Mouse (Mus musculus) CH12.LX (cell line): ENCODE results near the gene Amigo1. TPM values are rescaled to one million over a fixed set of nuclear protein-coding genes. Genes with fewer than 3 reads are reported as not detected.
A peak's percentile ranks its signal among the peaks of the same experiment; 100 is the strongest.

ENCODE experiments used
- DNase-seq: peaks from one replicate; pipeline ENCODE4 v3.0.0-alpha.2; 2013; ENCODE audit errors: extremely low read depth
- H3K27ac ChIP-seq: 2 replicates; pipeline ENCODE4 v1.5.1; 2012; ENCODE audit warnings: low read depth, mild to moderate bottlenecking, control low read depth, moderate library complexity; ENCODE audit not compliant: insufficient read depth
- H3K27me3 ChIP-seq: replicated peaks from 2 replicates; pipeline ENCODE3; 2012; ENCODE audit warnings: inconsistent platforms
- H3K36me3 ChIP-seq, 2 experiments: replicated peaks in 1 of 2; 2 replicates each; pipeline versions ENCODE3 to v1.6.1; 2012; ENCODE audit warnings: inconsistent platforms in 1 of 2, low read length in 1 of 2, mild to moderate bottlenecking in 1 of 2, mixed read lengths in 1 of 2, moderate library complexity in 1 of 2; ENCODE audit not compliant: control insufficient read depth in 1 of 2, insufficient read depth in 1 of 2
- H3K4me1 ChIP-seq, 2 experiments: 2 replicates each; pipeline ENCODE4 v1.6.1; 2012; ENCODE audit warnings: inconsistent platforms in 1 of 2, moderate library complexity in 1 of 2; ENCODE audit not compliant: insufficient read depth in 2 of 2, control insufficient read depth in 1 of 2
- H3K4me2 ChIP-seq: 2 replicates; pipeline ENCODE4 v1.6.1; 2012; ENCODE audit warnings: low read depth, mild to moderate bottlenecking, control low read depth; ENCODE audit not compliant: poor library complexity, insufficient read depth, severe bottlenecking
- H3K4me3 ChIP-seq, 3 experiments: fragments of 150-350 bp in 1 of 3; sonication (generic) in 1 of 3; replicated peaks in 1 of 3; 2 replicates each; pipeline versions ENCODE3 to v1.5.1; 2011 to 2012; ENCODE audit warnings: low read depth in 2 of 3, low read length in 2 of 3, mild to moderate bottlenecking in 2 of 3, moderate library complexity in 2 of 3, control low read depth in 1 of 3, improper control_type of control experiment in 1 of 3, inconsistent platforms in 1 of 3, mixed read lengths in 1 of 3; ENCODE audit not compliant: poor library complexity in 1 of 3
- H3K79me2 ChIP-seq: replicated peaks from 2 replicates; pipeline ENCODE4 v1.6.1; 2012; ENCODE audit warnings: mild to moderate bottlenecking, moderate library complexity; ENCODE audit not compliant: control insufficient read depth, poor library complexity, insufficient read depth, severe bottlenecking; ENCODE audit errors: extremely low read depth
- H3K9ac ChIP-seq: 2 replicates; pipeline ENCODE4 v1.6.1; 2012; ENCODE audit warnings: low read depth, mild to moderate bottlenecking, control low read depth, moderate library complexity; ENCODE audit not compliant: insufficient read depth
- H3K9me3 ChIP-seq: replicated peaks from 2 replicates; pipeline ENCODE3; 2012; ENCODE audit warnings: low read length, inconsistent platforms, mixed read lengths
- BHLHE40 ChIP-seq: IDR thresholded peaks from 2 replicates; pipeline ENCODE4 v1.6.1; 2011; ENCODE audit warnings: mild to moderate bottlenecking, low read depth, low read length, improper control_type of control experiment
- CHD2 ChIP-seq: IDR thresholded peaks from 2 replicates; pipeline ENCODE4 v1.6.1; 2011; ENCODE audit warnings: low read length, improper control_type of control experiment
- CTCF ChIP-seq, 2 experiments: IDR thresholded peaks in 1 of 2; conservative IDR thresholded peaks in 1 of 2; 2 replicates each; pipeline ENCODE4 v1.5.1; 2011 to 2012; ENCODE audit warnings: low read depth in 2 of 2, low read length in 2 of 2, improper control_type of control experiment in 1 of 2, inconsistent platforms in 1 of 2, mild to moderate bottlenecking in 1 of 2, moderate library complexity in 1 of 2
- ETS1 ChIP-seq: conservative IDR thresholded peaks from 2 replicates; pipeline ENCODE4 v1.6.1; 2012; ENCODE audit warnings: low read depth, mild to moderate bottlenecking, inconsistent platforms, low read length, improper control_type of control experiment, moderate library complexity
- HCFC1 ChIP-seq: IDR thresholded peaks from 2 replicates; pipeline ENCODE4 v1.6.1; 2012; ENCODE audit warnings: low read depth, mild to moderate bottlenecking, inconsistent platforms, low read length, improper control_type of control experiment
- JUN ChIP-seq: IDR thresholded peaks from 2 replicates; pipeline ENCODE4 v1.6.1; 2011; ENCODE audit warnings: low read depth, mild to moderate bottlenecking, low read length, improper control_type of control experiment, moderate library complexity; ENCODE audit not compliant: insufficient read depth
- KAT2A ChIP-seq: IDR thresholded peaks from 2 replicates; pipeline ENCODE4 v1.6.1; 2012; ENCODE audit warnings: low read length, improper control_type of control experiment, inconsistent platforms; ENCODE audit not compliant: insufficient replicate concordance
- MAX ChIP-seq: IDR thresholded peaks from 2 replicates; pipeline ENCODE4 v1.6.1; 2011; ENCODE audit warnings: low read length, improper control_type of control experiment
- MAZ ChIP-seq: IDR thresholded peaks from 2 replicates; pipeline ENCODE4 v1.6.1; 2012; ENCODE audit warnings: low read depth, mild to moderate bottlenecking, inconsistent platforms, low read length, improper control_type of control experiment, moderate library complexity
- MEF2A ChIP-seq: IDR thresholded peaks from 2 replicates; pipeline ENCODE4 v1.6.1; 2014; ENCODE audit warnings: low read depth, mild to moderate bottlenecking, inconsistent platforms, low read length, improper control_type of control experiment, borderline replicate concordance
- MXI1 ChIP-seq: IDR thresholded peaks from 2 replicates; pipeline ENCODE4 v1.6.1; 2011; ENCODE audit warnings: mild to moderate bottlenecking, low read depth, low read length, improper control_type of control experiment
- MYC ChIP-seq: IDR thresholded peaks from 2 replicates; pipeline ENCODE4 v1.6.1; 2011; ENCODE audit warnings: low read depth, mild to moderate bottlenecking, improper control_type of control experiment, low read length
- NELFE ChIP-seq: IDR thresholded peaks from 2 replicates; pipeline ENCODE4 v1.6.1; 2011; ENCODE audit warnings: low read depth, low read length, improper control_type of control experiment
- NRF1 ChIP-seq: IDR thresholded peaks from 2 replicates; pipeline ENCODE4 v1.6.1; 2014; ENCODE audit warnings: low read depth, mild to moderate bottlenecking, inconsistent platforms, low read length, improper control_type of control experiment, moderate library complexity
- PAX5 ChIP-seq: IDR thresholded peaks from 2 replicates; pipeline ENCODE4 v1.6.1; 2012; ENCODE audit warnings: low read length, inconsistent platforms, mixed read lengths
- POLR2A ChIP-seq: IDR thresholded peaks from 2 replicates; pipeline ENCODE4 v1.6.1; 2011; ENCODE audit warnings: low read depth, mild to moderate bottlenecking, improper control_type of control experiment, low read length
- POLR2AphosphoS2 ChIP-seq: IDR thresholded peaks from 2 replicates; pipeline ENCODE4 v1.6.1; 2011; ENCODE audit warnings: low read depth, low read length, improper control_type of control experiment
- RCOR1 ChIP-seq: conservative IDR thresholded peaks from 2 replicates; pipeline ENCODE4 v1.6.1; 2012; ENCODE audit warnings: low read depth, mild to moderate bottlenecking, inconsistent platforms, low read length, improper control_type of control experiment
- SIN3A ChIP-seq: IDR thresholded peaks from 2 replicates; pipeline ENCODE4 v1.6.1; 2012; ENCODE audit warnings: low read length, improper control_type of control experiment, inconsistent platforms
- SMC3 ChIP-seq: IDR thresholded peaks from 2 replicates; pipeline ENCODE4 v1.6.1; 2011; ENCODE audit warnings: low read depth, low read length, improper control_type of control experiment
- TBP ChIP-seq: conservative IDR thresholded peaks from 2 replicates; pipeline ENCODE4 v1.6.1; 2011; ENCODE audit warnings: low read depth, low read length, improper control_type of control experiment
- TCF12 ChIP-seq: IDR thresholded peaks from 2 replicates; pipeline ENCODE4 v1.6.1; 2014; ENCODE audit warnings: low read depth, mild to moderate bottlenecking, inconsistent platforms, low read length, improper control_type of control experiment
- ZC3H11A ChIP-seq: IDR thresholded peaks from 2 replicates; pipeline ENCODE4 v1.6.1; 2012; ENCODE audit warnings: low read depth, mild to moderate bottlenecking, inconsistent platforms, low read length, improper control_type of control experiment
- ZNF384 ChIP-seq: IDR thresholded peaks from 2 replicates; pipeline ENCODE4 v1.6.1; 2012; ENCODE audit warnings: low read depth, low read length, improper control_type of control experiment, inconsistent platforms
- dilution Hi-C: fragments of 300-500 bp; cut with MboI; formaldehyde crosslinking; loops from 2 replicates; pipeline ENCODE4 v1.14.3; 2020; ENCODE audit warnings: low sequenced_read_pairs; ENCODE audit not compliant: extremely low pct_unique_long_range_greater_than_20kb, extremely low pct_ligation_motif_present
- in situ Hi-C: fragments of 300-500 bp; cut with MboI; formaldehyde crosslinking; loops from 3 replicates; pipeline ENCODE4 v1.14.3; 2019; ENCODE audit warnings: low sequenced_read_pairs, low pct_ligation_motif_present, low pct_unique_long_range_greater_than_20kb, mixed read lengths
- polyA plus RNA-seq: library from polyadenylated mRNA; unstranded; fragments of >175 nt; gene quantifications from 2 replicates; pipeline ENCODE4 v1.2.1, GENCODE M21; 2012; ENCODE audit warnings: low read depth; ENCODE audit not compliant: insufficient read length
- total RNA-seq, 2 experiments: library from RNA; depleted of rRNA; stranded (reverse); fragments of 300-350 nt in 1 of 2; fragments of >200 nt in 1 of 2; gene quantifications; 2 replicates each; pipeline ENCODE4 v1.2.3; 2012 to 2014

Amigo1 gene
- total and polyA plus RNA-seq, 3 experiments: 0.21 to 0.59 TPM; not detected in 1

DNA sequence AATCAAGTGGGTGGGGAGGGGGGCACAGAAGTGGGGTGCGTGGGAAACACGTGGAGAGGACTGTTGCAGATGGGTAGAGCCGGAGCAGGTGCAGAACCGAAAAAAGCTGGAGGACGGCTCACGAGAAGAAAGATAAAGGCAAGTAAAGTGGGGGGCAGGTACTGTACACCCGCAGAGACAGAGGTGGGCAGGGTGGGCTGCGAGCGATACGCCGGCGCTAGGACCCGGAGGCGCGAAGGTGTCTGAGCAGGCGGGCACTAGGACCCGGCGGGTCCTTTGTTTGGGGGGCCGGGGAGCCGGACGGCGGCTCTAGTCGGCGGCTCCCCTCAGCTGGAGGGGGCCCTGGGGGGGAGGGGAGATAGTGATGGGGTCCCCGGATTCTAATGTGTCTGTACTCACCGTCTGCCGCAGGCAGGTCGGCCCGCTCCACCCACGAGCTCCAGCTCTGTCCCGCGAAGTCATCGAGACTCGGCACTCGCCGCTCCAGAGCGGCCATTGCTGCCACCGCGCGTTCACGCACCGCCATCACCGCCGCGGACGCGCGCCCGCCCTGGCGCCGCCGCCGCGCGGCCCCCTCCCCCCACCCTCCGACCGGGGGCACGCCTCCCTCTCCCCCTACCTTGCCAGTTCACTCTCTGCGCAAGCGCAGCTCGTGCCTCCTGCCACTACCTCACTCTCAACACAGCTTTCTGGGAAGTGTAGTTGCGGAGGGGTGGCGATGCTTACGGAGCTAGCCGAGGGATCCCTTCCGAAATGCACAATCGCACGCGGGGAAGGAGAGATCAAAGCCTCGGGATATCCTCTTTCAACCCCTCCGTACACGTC lies 24.0 kb downstream of the Amigo1 start:
- peaks cover 5 to 20% of the 10 kb centered on the region in 2 experiments; a peak in 3 of 4 replicates for H3K4me1 ChIP-seq
- dilution Hi-C loops (no loop called here), in situ Hi-C loops (loop anchor here (5.0 kb wide), 1 partner anchor 43 kb away; no protein-coding TSS in a partner anchor)
- no peaks in the 10 kb centered on the region for H3K79me2 ChIP-seq
- peak overlapping the region; percentile 60 to 80 (median 70) for H3K4me3 ChIP-seq
- peak overlapping the region; percentile 80 for H3K9ac ChIP-seq
- H3K4me2 ChIP-seq: peak overlapping the region; percentile 69
- TF ChIP-seq ZC3H11A (no peak), SMC3 (no peak), BHLHE40 (peak; percentile 55), MAX (0 out of 2 replicates have a peak, but pooled peaks have one; percentile 62), SIN3A (peak; percentile 98), RCOR1 (no peak), KAT2A (peak; percentile 57; the same call in 1 of the 2 replicates), TBP (0 out of 2 replicates have a peak, but pooled peaks have one; percentile 64), MYC (peak; percentile 84), NELFE (peak; percentile 83), TCF12 (peak; percentile 89), NRF1 (peak; percentile 94), POLR2A (peak; percentile 81), HCFC1 (peak; percentile 83), MXI1 (peak; percentile 71; the same call in 1 of the 2 replicates), CHD2 (no peak; the same call in 1 of the 2 replicates), MAZ (peak; percentile 77)
- no peak overlapping the region for H3K27ac ChIP-seq
- H3K27me3 ChIP-seq: peaks cover 40% of the 10 kb centered on the region
- DNase-seq: peak; percentile 97
- H3K36me3 ChIP-seq: peaks cover 9 to 33% of the 10 kb centered on the region in 2 experiments
- H3K9me3 ChIP-seq: no peaks in the 10 kb centered on the region

DNA sequence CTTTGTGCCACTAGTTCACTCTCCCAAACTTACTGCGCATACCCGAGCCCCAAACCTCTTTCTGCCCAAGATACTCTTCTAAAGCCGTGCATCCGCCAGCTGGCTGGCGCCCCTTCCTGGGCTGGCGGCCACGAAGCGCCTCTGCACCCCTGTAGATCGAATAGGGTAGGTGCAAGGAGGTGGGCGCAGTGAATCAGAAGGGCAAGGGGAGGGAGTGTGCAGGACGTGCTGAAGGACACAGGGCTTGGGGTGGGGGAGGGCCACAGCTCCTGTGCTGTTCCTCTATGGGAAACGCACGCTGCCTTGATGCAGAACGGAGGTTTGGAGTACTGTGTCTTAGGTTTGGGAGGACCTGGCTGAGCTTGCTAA lies 24.6 kb downstream of the Amigo1 start, which contains the start of gene Atxn7l2:
Atxn7l2 (minus strand) TSS at position 164 of the 369 bp plus-strand sequence.
- Histone ChIP-seq H3K4me1 (peaks cover 5 to 20% of the 10 kb centered on the region in 2 experiments; a peak in 3 of 4 replicates), H3K4me2 (peak within 1 kb of the TSS; percentile 69), H3K9me3 (no peaks in the 10 kb centered on the region), H3K4me3 (peak within 1 kb of the TSS; percentile 60 to 80 (median 70)), H3K36me3 (peaks cover 3 to 27% of the 10 kb centered on the region in 2 experiments), H3K27me3 (peaks cover 41% of the 10 kb centered on the region), H3K27ac (no peak within 1 kb of the TSS), H3K79me2 (no peaks in the 10 kb centered on the region), H3K9ac (peak within 1 kb of the TSS; percentile 80)
- in situ Hi-C loops (no loop called here), dilution Hi-C loops (no loop called here)
- peak; percentile 58 for DNase-seq
- TF ChIP-seq MEF2A (no peak), POLR2AphosphoS2 (no peak), MYC (no peak), JUN (no peak), ZNF384 (no peak), PAX5 (no peak), MXI1 (0 out of 2 replicates have a peak, but pooled peaks have one; percentile 45), ETS1 (no peak), CHD2 (peak; percentile 36; the same call in 1 of the 2 replicates), HCFC1 (peak; percentile 7; the same call in 1 of the 2 replicates), CTCF (conservative IDR thresholded peaks at IDR 0.05 in 1 of 2, IDR thresholded peaks at IDR 0.05 in 1 of 2; ENCODE audit: low read depth in 2 of 2, low read length in 2 of 2) (peak in 1 of 2 experiments; percentile 39; a peak in 2 of 4 replicates)
